Mouse (Mus musculus): ENCODE results near the gene Prl3d2.
"Not testable (repeated sequence)": the region's sequence is repeated elsewhere in the genome, so short reads cannot be mapped to it uniquely, and the experiment has no call there.

Prl3d2 gene

GRCm38 (mm10) chr13:27121398-27121797 is at the start of gene Prl3d2:
TSS of gene Prl3d2 (plus strand) at chr13:27121698.
- DNase-seq (ENCODE audit: low spot score), result not testable (repeated sequence)

- not testable (repeated sequence) for DNase-seq (ENCODE audit: low spot score)
These were observed 27.6 kb upstream of the Prl3d2 start, which contains the start of gene Prl3d1 for GRCm38 (mm10) chr13:27093890-27094289. TSS of gene Prl3d1 (plus strand) at chr13:27094190.

- DNase-seq (ENCODE audit: low spot score), result no peak
These were observed 26.8 kb downstream of the Prl3d2 start for GRCm38 (mm10) chr13:27148264-27148663.

- DNase-seq (ENCODE audit: low spot score), result not testable (repeated sequence)
These were observed 35.0 kb downstream of the Prl3d2 start, which contains the start of gene Prl3d3 for GRCm38 (mm10) chr13:27156490-27156889. TSS of gene Prl3d3 (plus strand) at chr13:27156790.

All from c-Kit-positive CD71-positive TER-119-positive erythroid progenitor cells, embryonic 14.5 days (primary cell).